Mouse (Mus musculus): ENCODE results near the gene Actr1a.

Actr1a gene

DNA sequence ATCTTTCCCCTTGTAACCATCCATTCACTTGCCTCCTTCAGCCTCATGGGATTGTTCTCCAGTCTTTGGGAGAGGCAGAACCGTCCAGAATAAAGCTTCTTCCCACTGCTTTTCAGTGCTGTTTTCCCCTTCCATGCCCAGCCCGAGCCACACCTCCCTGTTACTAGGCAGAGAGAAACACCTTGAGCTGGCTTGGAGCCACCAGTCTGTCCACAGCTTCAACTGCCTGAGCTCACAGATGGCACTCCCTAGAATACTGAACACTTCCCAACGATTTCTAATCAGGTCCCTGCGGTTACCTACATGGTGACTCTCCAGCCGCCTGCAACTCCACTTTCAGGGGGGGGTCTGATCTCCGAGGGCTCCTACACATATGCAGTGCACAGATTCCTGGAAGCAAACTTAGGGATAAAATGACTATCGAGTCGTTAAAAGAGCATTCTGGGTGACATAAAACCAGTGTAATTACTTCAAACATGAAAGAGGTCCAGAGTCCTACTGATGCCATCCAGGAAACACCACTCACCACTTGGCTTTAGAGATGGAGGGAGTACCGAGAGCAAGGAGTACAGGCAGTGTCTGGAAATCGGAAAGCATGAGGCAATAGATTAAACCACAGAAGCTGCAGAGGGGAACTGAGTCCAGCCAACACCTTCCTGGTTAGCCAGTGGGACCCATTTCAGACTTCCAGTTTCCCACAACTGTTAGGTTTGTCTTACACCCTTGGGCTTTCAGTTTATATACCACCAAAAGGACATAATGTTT, 45.2 kb downstream of the Actr1a start, which contains the start of gene 2310034G01Rik:
Gene 2310034G01Rik (minus strand): TSS at position 135 of the 765 bp plus-strand sequence.
- DNase-seq (ENCODE audit: low spot score in 2 of 2) = no peak

DNA sequence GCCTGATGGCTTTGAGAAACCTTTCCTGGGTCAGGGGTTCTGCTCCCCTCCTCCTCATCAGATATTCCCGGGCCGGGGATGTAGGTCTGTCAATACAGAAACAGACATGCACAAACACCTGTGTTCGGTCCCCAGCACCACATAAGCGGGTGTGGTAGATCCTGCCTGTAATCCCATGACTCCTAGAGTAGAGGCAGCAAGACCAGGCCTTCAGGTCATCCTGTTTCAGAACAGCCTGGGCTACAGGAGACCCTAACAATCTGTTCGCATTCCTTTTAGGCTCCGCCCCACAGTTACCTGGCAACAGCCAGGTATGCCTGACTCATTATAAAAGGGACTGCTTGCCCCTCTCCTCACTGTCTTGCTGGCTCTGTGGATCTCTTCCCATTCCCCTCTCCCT, 46.0 kb downstream of the Actr1a start:
- no peak for DNase-seq (ENCODE audit: low spot score in 2 of 2)

DNA sequence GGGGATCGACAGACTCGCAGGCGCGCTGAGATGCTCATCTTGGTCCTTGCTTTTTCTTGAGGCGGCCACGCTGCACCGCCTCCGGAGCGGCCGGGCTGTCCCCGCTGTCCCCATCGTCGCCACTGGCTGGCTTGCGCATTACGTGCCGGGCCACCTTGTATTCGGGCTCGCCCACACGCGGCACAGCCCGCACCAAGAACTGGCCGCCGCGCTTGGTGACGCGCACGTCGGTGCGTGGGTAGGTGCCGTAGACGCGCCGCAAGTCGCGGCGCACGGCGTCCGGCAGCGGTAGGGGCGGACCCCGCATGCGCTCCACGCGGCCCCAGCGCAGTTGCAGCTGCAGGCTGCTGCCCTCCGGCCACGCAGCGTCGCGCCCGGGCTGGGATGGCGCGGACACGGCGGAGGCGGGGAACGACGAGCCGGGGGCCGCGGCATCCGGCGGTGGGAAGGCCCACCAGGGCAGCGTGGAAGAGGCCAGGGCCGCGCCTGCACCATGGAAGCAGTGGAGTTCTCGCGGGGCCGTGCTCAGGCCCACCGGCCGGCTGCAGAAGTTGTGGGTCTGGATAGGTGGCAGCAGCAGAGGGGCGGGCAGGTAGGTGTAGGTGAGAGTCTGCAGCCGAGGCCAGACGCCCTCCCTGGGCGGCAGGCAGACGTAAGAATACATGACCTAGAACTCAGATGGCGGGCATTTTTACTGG, 46.6 kb downstream of the Actr1a start:
- DNase-seq (ENCODE audit: low spot score in 2 of 2) = peak; percentile 84 to 87

DNA sequence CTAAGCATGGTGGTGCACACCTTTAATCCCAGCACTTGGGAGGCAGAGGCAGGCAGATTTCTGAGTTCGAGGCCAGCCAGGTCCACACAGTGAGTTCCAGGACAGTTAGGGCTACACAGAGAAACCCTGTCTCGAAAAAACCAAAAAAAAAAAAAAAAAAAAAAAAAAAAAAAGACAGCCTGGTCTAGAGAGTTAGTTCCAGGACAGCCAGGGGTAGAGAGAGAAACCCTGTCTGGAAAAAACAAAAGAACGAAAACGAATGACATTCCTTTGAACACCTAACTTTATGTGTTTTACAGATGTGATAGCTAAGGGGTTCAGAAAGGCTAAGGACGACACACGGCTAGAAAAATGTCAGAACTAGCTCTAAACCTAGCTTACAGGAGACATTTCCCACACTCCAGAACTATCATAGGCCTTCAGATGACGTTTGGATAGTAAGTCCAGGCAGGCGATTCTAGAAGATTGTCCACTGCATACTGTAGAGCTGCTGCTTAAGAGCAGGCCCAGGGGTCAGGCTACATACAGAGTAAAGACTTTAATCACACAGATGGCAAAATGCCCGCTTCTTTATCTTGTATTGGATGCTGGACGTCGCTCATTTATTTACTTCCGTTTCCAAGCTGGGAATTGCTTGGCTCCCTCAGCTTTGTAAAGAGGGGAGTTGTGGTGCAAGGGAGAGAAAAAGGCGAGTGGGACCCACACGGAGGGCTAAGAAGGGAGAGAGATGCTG, 47.4 kb downstream of the Actr1a start:
- no peak for DNase-seq (ENCODE audit: low spot score in 2 of 2)

DNA sequence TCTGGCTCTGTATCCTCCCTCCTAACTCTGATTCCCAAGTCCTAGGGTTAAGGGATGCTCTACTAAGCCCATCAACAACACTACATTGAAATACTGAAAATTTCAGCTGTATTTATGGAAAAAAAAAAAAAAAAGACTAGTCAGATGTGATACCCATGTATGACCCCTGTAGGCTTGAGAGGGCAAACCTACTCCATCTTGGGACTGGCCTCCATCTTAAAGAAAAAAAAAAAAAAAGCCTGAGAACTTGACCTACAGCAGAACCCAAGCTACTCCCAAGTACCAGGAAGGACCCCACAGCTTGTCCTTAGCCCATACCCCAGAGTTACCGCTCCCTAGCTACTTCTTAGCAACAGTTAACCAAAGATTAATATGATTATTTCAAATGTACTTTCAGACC, 48.4 kb downstream of the Actr1a start:
- DNase-seq (ENCODE audit: low spot score in 2 of 2) = no peak

DNA sequence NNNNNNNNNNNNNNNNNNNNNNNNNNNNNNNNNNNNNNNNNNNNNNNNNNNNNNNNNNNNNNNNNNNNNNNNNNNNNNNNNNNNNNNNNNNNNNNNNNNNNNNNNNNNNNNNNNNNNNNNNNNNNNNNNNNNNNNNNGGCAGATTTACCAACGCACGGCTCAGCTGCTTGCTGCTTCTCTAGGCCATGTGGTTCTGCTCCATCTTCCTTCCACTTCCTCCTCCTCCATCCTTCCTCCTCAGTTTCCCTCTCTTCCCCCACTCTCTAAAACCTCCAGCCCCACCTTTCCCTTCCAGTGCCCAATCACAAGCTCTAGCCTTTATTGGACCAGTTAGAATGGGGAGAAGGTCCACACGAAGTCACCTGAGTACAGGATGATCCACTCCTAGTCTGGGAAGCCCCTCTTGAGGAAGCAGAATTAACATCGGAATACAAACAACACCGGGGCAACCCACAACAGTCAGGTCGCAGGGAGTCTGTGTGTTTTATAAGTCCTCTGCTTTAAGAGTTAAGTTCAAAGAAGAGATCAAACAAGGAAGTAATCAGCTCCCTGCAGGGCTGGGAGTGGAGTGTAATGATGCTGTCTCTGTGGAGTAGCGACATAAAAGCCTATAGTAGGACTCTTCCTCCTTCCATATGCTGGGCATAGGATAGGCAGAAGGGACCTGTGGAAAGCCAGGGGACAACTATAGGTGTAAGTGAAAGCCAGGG, 50.7 kb downstream of the Actr1a start:
- DNase-seq (ENCODE audit: low spot score in 2 of 2) = no peak

DNA sequence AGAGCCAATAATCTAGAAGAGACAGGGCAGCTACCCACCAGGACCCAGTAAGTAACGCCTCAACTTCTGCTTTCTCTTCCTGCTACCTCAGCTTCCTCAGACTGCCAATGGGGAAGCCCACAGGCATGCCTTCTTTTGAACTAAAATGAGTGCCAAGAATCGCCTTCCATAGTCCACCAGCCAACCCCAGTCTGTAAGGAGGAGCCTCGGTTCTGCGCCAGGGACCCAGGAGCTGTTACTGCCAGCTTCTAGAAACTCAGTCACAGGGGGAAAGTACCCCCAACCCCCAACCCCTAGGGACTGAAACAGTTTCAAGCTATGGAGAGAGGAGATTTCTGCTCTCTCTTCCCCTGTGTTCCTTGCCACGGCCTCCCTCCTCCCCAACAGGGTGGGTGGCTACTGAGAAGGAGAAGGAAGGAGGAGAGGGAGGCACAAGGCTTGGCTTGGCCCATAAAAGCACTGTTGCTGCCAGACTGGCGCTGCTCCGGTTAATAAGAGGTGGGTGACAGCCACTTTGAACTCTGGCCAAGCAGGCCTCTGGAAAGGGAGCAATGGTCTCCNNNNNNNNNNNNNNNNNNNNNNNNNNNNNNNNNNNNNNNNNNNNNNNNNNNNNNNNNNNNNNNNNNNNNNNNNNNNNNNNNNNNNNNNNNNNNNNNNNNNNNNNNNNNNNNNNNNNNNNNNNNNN, 56.1 kb downstream of the Actr1a start:
- peak in 1 of 2 experiments; percentile 43 for DNase-seq (ENCODE audit: low spot score in 2 of 2)

DNA sequence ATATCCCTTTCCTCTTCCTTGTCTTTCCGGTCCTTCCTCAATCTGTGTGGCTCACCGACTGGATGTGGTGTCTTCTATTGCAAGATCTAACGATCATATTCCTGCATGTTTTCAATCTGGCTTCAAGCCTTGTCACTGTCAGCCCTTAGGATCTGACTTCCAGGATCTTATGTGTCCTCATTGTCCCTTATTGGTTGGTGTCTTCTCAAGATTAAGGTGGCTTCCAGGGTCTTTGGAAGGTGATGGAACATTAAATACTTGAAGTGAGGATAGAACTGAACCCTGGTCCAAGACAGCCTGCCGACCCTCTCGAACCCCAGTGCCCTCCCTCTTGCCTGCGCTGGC, 56.6 kb downstream of the Actr1a start:
- DNase-seq (ENCODE audit: low spot score in 2 of 2) = no peak

DNA sequence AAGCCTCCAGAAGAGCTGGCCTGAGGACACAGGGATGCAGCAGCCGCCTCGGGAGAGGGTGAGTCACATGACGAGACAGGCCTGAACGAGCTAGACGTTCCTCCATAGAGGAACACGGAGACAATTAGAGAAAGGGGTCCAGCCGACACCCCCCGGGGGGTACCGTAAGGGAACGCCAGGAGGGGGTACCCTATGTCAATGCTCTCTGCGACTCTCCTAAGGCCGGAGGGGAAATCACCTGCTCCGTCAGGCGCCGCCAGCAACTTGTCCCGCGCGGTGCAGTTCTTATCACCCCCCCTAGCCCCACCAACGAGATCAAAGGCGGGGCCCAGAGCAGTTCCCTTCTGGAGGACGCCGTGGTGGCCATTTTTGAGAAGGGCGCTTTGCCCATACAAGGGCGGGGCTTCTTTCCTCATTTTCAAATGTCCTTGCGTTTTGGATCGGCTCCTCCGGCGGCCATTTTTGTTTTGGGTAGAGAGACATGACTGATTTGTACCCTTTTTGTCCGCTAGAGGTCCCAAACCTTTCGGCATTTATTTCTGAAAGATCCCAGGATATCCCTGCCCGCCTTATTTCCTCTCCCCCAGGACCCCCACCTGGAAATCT, 57.1 kb downstream of the Actr1a start, which contains the start of gene Cuedc2:
Gene Cuedc2 (minus strand): TSS at position 372 of the 606 bp plus-strand sequence.
- DNase-seq (ENCODE audit: low spot score in 2 of 2) = peak; percentile 94 to 96

DNA sequence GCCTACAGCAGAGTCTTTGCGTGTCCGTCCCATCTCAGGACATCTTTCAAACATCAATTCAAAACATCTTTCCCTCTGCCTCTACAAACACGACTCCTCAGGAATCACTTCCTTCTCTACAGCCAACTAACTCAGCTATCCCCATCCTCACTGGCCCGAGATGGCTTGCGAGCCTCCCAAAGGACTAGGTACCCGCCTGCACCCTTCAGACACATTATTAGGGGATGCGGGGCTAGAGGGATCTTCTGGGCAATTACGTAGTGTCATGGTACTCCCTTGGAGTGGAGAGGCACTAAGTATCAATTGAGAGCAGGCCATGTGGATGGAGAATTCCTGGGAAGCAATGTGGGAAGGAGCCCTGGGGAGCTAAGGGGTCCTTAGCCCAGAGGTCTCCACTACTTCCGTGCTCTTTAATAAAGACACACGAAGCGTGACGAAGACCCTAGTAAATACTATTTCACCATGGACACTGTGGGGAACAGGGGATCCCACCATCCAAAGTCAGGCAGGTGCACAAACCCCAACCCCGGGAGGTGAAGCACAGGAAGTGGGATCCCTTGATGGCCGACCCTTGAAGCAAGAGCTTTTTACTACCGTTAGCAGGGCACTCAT, 57.7 kb downstream of the Actr1a start:
- DNase-seq (ENCODE audit: low spot score in 2 of 2) = no peak

DNA sequence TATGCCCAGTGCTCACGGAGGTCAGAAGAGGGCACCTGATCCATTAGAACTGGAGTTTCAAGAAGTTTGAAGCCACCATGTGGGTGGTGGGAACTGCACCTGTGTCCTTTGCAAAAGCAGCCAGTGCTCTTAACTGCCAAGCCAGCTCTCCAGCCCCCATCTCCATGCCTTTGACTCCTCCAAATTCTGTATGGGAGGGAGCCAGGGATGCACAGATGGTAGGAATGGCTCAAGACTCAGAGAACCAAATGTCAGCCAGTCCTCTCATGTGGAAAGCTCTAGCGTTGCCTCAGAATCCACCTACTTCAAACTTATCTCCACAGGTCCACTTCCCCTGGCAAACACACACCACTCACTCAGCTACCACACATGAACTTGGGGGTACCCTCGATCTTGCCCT, 61.6 kb downstream of the Actr1a start:
- no peak for DNase-seq (ENCODE audit: low spot score in 2 of 2)

DNA sequence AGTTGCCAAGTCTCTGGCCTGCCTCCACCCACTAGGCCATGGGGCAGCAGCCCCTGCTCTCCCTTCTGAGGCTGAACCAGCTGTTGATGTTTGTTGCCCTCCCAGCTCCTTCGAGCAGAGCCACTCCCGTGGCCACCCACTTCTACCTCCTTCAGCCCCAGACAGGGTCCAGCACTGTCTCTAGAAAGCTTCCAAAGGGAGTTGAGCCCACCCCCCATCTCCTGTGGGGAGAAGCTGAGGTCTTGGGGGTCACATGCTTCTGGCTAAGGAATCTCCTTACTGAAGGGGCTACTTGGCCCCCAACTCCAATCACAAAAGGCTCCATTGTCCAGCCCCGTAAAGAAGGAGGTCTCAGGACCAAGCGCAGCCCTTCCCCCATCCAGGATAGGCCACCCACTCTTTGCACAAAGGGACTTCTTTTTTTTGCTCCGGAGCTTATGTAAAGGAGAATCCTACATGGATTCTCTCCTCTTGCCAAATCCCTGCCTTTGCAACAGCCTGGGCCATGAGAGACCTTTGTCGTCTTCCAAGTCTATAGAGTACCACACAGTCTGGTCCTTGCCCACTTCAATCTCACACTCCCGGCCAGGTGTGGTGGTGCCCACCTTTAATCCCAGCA, 62.7 kb downstream of the Actr1a start:
- DNase-seq (ENCODE audit: low spot score in 2 of 2) = no peak

DNA sequence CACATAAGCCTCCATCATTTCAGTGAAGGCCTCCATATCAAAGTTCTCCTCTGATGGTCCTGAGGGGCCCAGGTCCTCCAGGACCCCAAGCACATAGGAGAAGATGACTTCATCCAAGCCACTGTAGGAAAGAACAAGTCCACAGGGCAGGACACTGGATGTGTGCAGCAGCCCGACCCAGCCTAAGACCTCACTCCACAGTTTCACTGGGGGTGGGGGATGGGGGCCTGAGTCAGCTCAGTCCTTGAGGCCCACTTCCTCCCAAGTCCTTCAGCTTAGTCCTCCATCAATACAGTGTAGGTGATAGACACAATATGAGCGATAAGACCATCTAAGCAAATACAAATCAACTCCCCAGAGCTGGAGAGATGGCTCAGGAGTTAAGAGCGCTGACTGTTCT, 63.6 kb downstream of the Actr1a start:
- DNase-seq (ENCODE audit: low spot score in 2 of 2) = no peak

DNA sequence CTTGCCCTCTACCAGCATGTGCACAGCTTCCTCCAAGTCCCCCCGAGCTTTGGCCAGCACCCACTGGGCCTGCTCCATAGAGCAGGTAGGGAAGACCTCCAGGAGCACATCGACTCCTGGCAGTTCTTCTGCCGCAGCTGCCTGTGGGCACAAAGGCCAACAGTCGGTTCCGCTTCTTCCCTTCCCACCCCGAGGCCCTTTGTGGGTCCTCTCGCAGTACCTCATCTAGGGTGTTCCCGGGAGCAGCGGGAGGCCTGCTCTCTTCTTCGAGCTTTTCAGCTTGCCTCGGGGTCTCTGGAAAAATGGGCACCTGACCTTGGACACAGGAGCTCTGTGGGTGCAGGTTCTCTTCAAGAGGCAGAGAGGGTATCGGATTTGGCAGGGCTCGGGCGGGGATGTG, 64.2 kb downstream of the Actr1a start:
- DNase-seq (ENCODE audit: low spot score in 2 of 2) = no peak

DNA sequence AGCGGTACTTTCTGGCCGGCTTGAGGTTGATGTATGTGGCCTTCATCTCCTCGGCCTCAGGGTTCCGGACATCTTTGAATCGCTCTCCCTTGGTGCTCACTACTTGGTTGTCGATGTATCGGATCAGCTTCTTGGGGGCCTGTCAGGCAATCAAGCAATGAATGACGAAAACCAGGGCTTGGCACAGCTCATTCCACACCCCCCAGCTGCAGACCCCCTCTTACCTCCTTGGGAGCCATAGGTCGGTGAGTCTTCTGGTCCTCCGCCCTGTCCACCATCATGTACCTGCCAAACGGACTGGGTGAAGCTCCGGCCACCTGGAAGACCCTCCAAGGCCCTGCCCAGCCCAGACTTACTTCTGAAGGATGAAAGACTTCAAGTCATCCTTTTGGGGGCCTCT, 64.9 kb downstream of the Actr1a start:
- no peak for DNase-seq (ENCODE audit: low spot score in 2 of 2)

DNA sequence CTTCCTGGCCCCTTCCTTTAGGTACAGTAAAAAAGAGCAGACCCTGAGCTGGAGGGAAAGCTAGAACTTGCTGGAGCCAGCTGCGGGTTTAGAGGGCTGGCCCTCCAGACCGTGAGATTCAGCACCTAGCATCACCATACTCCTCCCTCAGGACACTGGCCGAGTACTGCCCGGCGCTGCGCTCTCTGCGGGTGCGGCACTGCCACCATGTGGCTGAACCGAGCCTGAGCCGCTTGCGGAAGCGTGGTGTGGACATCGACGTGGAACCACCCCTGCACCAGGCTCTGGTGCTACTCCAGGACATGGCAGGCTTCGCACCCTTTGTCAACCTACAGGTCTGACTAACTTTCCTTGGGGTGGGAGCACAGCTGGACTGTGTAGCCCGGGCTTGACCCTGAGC, 65.6 kb downstream of the Actr1a start:
- DNase-seq (ENCODE audit: low spot score in 2 of 2) = peak in 1 of 2 experiments; percentile 78

DNA sequence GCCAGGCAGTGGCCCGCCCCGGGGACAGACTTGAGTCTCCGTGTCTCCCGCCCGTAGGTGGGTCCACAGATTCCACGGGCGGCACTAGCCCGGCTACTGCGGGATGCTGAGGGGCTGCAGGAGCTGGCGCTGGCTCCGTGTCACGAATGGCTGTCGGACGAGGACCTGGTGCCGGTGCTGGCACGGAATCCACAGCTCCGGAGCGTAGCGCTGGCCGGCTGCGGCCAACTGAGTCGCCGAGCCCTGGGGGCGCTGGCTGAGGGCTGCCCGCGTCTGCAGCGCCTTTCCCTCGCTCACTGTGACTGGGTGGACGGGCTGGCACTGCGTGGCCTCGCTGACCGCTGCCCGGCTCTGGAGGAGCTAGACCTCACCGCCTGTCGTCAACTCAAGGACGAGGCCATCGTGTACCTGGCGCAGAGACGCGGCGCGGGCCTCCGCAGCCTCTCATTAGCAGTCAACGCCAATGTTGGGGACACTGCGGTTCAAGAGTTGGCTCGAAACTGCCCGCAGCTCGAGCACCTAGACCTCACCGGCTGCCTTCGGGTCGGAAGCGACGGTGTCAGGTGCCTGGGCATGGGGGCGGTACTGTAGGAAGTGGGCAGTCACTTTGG, 66.4 kb downstream of the Actr1a start:
- no peak for DNase-seq (ENCODE audit: low spot score in 2 of 2)

DNA sequence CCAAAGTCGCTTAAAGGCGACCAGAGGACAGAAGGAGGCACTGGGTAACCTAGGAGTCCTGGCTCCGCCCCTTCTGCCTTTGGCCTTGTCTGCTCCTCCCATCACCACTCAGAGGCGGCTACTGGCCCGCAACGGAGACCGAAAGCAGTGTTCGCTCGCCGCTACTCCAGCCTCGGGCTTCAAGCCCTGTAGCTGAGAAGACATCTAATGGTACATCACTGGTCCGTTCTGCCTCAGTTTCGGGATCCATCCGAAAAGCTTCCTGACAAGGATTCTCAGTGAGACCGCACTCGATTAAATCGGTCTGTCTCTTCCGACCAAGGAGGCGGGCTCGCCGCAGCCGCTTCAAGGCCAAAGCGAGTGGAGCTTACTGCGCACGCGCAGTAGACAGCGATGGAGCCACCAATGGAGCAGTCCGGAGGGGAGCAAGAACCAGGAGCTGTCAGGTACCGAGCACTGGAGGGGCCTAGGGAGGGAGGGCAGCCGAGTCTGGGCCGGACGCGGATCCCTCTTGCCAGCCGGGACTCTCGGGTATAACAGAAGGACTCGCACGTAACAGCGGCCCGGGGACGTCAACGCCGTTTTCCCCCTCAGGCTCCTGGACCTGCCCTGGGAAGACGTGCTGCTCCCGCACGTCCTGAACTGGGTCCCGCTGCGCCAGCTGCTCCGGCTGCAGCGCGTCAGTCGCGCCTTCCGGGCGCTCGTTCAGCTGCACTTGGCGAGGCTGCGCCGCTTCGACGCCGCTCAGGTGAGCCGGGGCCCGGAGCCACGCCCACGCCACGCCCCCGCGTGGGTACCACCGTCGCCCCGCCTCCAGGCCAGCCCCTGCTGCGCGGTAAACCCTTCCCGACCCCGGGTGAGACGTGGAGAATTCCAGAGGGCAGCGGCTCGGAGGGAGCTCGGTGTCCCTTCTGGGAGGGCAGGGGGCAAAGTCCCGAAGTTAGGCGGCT, 67.2 kb downstream of the Actr1a start, which contains the start of gene Fbxl15:
Gene Fbxl15 (plus strand): TSS at position 104 of the 950 bp plus-strand sequence.
- DNase-seq (ENCODE audit: low spot score in 2 of 2) = peak; percentile 95 to 96
